Mouse (Mus musculus) hindbrain, postnatal 0 days (tissue): Measurements from ENCODE around the gene Zbtb20. TPM values are rescaled to one million over a fixed set of nuclear protein-coding genes. Genes with fewer than 3 reads are reported as not detected.
A peak's percentile ranks its signal among the peaks of the same experiment; 100 is the strongest.

Source experiments
- ATAC-seq: fragments of 200-750 bp; cut with Nextera tagmentation; 2 replicates; pipeline ENCODE4 v1.8.0; 2017; ENCODE audit warnings: mild to moderate bottlenecking, moderate TSS enrichment, moderate library complexity
- DNase-seq: peaks from one replicate; pipeline ENCODE4 v3.0.0-alpha.2; 2015; ENCODE audit warnings: low spot score
- H3K27ac ChIP-seq: fragments of 300-500 bp; sonication (generic); 2 replicates; pipeline ENCODE4 v1.5.1; 2014; ENCODE audit warnings: mild to moderate bottlenecking
- H3K27me3 ChIP-seq: fragments of 300-500 bp; sonication (generic); 2 replicates; pipeline ENCODE4 v1.6.1; 2014; ENCODE audit warnings: low read length, mixed read lengths; ENCODE audit not compliant: insufficient read depth
- H3K36me3 ChIP-seq: fragments of 300-500 bp; sonication (generic); 2 replicates; pipeline ENCODE4 v1.6.1; 2014; ENCODE audit warnings: low read length, mixed read lengths; ENCODE audit not compliant: insufficient read depth
- H3K4me1 ChIP-seq: fragments of 300-500 bp; sonication (generic); 2 replicates; pipeline ENCODE4 v1.6.1; 2014; ENCODE audit warnings: antibody characterized with exemption, low read length, mixed read lengths; ENCODE audit not compliant: insufficient read depth
- H3K4me2 ChIP-seq: fragments of 300-500 bp; sonication (generic); 2 replicates; pipeline ENCODE4 v1.6.1; 2014; ENCODE audit warnings: low read depth, mild to moderate bottlenecking, low read length, moderate library complexity, mixed read lengths
- H3K4me3 ChIP-seq: fragments of 300-500 bp; sonication (generic); 2 replicates; pipeline ENCODE4 v1.5.1; 2014; ENCODE audit warnings: low read length
- H3K9ac ChIP-seq: fragments of 300-500 bp; sonication (generic); replicated peaks from 2 replicates; pipeline ENCODE4 v1.6.1; 2014; ENCODE audit warnings: mild to moderate bottlenecking, low read length, moderate library complexity, mixed read lengths
- H3K9me3 ChIP-seq: fragments of 300-500 bp; sonication (generic); 2 replicates; pipeline ENCODE4 v1.6.1; 2016; ENCODE audit warnings: low read length, mixed read lengths
- CTCF ChIP-seq: IDR thresholded peaks from 2 replicates; pipeline ENCODE4 v1.5.1; 2016; ENCODE audit warnings: antibody characterized with exemption, control low read depth, low read depth
- WGBS: fragments of 180-500 bp; shearing (Covaris S2); extraction: QIAGEN DNeasy Blood & Tissue Kit; methylation state at CpG from one replicate; pipeline ENCODE4 v1.1.7; 2014; 5-methylcytosine and 5-hydroxymethylcytosine counted together
- polyA plus RNA-seq: library from polyadenylated mRNA; unstranded; fragments of >200 nt; fragmentation: Nextera tagmentation; extraction: Ambion mirVana; gene quantifications from 2 replicates; pipeline ENCODE4 v1.2.1, GENCODE M21; 2015
- total RNA-seq: library from RNA; depleted of rRNA; stranded (reverse); fragments of >200 nt; gene quantifications from 2 replicates; pipeline ENCODE4 v1.2.3, GENCODE M21; 2014

Gene Zbtb20
- total and polyA plus RNA-seq, 2 experiments from 2014 or later = 35.2 to 38.0 TPM

DNA sequence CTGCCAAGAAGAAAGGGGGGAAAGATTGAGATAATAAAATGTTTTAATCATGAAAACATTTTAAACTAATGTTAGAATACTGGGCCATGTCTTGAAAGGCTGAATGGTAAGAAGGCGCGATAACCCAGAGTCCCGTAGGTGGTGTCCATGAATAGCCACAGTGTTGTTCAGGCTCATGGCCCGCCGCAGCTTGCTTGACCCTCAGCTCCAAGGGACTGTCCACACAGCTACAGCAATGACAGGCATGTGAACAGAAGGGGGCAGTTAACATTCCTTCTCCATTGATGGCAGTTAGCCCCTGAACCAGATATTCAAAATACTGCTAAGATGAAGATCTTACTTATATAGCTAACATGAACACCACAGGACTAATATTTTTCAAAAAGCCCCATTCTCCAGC is 696.5 kb downstream of the Zbtb20 start:
- H3K27ac ChIP-seq = no peak overlapping the region
- H3K9me3 ChIP-seq = no peaks in the 10 kb centered on the region
- H3K36me3 ChIP-seq = 0 out of 2 replicates have a peak, but pooled peaks cover 3% of the 10 kb centered on the region
- WGBS = 81% methylated on average over 5 of the region's 5 CpGs
- no peak for ATAC-seq
- no peak overlapping the region for H3K9ac ChIP-seq
- H3K4me2 ChIP-seq = no peak overlapping the region
- H3K4me3 ChIP-seq = no peak overlapping the region
- DNase-seq = no peak
- H3K4me1 ChIP-seq = no peaks in the 10 kb centered on the region
- no peak for TF ChIP-seq CTCF
- no peaks in the 10 kb centered on the region for H3K27me3 ChIP-seq

DNA sequence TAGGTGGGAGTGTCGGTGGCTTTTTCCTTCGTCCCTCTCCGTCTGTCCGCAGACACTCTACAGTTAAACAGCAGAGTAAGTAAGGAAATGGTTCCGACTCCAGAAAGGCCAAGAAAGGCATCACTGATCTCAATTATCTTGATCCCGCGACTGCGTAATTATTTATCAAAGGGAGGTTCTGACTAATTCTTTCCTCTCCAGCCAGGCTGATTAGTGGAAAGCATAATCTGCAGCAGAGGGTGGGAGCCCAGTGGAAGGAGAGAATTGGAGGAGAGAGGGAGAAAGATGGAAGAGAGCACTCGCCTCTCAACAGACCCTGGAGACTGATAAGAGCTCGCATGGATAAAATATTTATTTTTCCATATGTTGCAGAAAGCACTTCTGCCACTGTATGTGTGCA is 697.1 kb downstream of the Zbtb20 start:
- Histone ChIP-seq H3K4me2 (peak overlapping the region; percentile 33; the same call in 1 of the 2 replicates), H3K9me3 (no peaks in the 10 kb centered on the region), H3K9ac (no peak overlapping the region), H3K36me3 (0 out of 2 replicates have a peak, but pooled peaks cover 3% of the 10 kb centered on the region), H3K4me1 (no peaks in the 10 kb centered on the region), H3K4me3 (no peak overlapping the region), H3K27ac (peak overlapping the region; percentile 71), H3K27me3 (no peaks in the 10 kb centered on the region)
- 53% methylated on average over 10 of the region's 10 CpGs for WGBS
- TF ChIP-seq CTCF = no peak
- no peak for ATAC-seq
- no peak for DNase-seq

DNA sequence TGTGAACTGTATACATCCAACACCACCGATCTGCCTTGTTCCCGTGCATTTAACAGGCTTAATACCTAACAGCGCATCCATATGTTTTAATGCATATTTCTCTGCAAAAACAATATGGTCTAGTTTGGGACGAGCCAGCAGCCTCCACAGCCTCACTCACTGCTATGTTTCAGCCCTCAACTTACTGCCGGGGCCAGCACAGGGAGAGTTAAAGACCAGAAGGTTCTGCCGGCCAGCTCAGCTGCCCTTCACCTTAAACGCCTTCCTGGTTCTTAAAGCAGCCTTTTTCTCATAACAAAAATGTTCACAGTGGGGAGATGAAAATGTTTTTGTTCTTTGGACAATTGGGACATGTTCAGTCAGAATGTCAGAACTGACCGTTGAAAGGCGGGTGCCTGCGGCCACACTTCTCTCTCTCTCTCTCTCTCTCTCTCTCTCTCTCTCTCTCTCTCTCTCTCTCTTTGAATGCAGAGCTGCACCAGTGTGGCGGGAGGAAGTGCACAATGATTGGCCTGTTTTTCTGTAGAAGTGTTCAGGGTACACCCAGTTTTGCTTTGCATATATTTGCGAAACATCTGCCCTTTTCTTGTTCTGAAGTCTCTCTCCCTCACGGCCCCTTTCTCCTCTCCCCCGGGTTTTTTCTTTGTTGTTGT is 697.6 kb downstream of the Zbtb20 start:
- Histone ChIP-seq H3K27me3 (no peaks in the 10 kb centered on the region), H3K9ac (no peak overlapping the region), H3K4me3 (no peak overlapping the region), H3K4me1 (no peaks in the 10 kb centered on the region), H3K36me3 (0 out of 2 replicates have a peak, but pooled peaks cover 3% of the 10 kb centered on the region), H3K27ac (peak overlapping the region; percentile 71), H3K9me3 (no peaks in the 10 kb centered on the region), H3K4me2 (peak overlapping the region; percentile 33; the same call in 1 of the 2 replicates)
- TF ChIP-seq CTCF = no peak
- 25% methylated on average over 14 of the region's 14 CpGs for WGBS
- DNase-seq (peak; percentile 50), ATAC-seq (peak; percentile 72)

DNA sequence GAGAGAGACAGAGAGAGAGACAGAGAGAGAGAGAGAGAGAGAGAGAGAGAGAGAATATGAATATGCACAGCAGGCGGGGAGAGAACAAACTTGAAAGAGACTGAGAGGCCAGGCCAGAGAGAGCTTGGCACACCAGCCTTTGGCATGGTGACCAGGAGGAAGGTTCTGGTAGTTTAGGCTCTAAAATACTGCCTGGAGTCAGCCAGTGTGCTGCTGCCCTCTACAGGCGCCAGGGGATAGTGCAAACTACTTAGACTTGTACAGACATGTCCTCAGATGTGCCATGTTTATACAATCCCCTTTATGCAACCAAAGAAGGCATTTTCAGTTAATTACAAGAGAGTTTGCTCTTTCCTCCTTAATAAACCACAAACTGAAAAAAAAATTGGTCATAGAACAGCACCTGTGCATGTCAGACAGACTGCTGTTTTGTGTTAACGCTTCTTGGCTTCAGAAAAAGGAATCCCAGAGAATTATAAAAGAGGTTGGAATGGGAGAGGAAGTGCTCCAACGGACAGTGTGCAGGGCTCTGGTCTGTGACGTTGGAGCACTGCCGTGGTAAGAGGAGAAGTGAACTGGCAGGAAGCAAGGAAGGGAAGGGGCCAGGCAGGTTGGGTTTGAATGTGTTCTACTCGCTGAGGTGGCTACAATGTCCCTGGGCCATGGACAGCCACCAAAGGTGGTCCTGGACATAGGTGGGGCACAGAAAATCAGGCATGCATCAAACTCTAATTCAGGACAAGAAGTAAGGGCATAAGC is 698.5 kb downstream of the Zbtb20 start:
- Histone ChIP-seq H3K4me2 (0 out of 2 replicates have a peak overlapping the region, but pooled peaks have one; percentile 0), H3K9ac (no peak overlapping the region), H3K27ac (peak overlapping the region; percentile 71), H3K4me3 (no peak overlapping the region), H3K27me3 (no peaks in the 10 kb centered on the region), H3K9me3 (no peaks in the 10 kb centered on the region), H3K4me1 (no peaks in the 10 kb centered on the region), H3K36me3 (0 out of 2 replicates have a peak, but pooled peaks cover 3% of the 10 kb centered on the region)
- DNase-seq (peak; percentile 97), ATAC-seq (peak; percentile 90)
- 38% methylated on average over 7 of the region's 7 CpGs for WGBS
- TF ChIP-seq CTCF = peak; percentile 94

DNA sequence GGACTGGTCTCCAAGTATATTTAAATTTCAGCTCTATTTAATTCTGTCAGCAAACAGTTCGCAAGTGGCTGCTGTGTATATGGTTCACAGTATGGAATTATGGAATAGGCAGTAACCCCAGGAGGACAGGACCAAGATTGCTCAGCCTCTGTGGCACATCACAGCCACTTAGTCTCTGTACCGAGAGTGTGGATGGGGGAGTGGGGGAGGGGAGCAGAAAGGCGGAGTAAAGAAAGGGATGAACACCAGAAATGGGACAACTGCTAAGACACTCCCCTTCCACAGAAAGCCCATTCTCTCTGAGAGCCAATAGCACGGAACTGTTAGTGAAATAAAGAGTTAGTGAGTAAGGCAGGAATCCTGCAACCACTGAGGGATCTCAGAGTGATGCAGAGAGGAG is 699.4 kb downstream of the Zbtb20 start:
- no peak for TF ChIP-seq CTCF
- H3K4me1 ChIP-seq = no peaks in the 10 kb centered on the region
- no peaks in the 10 kb centered on the region for H3K9me3 ChIP-seq
- peak overlapping the region; percentile 71; the same call in 1 of the 2 replicates for H3K27ac ChIP-seq
- no peak overlapping the region for H3K4me2 ChIP-seq
- no peaks in the 10 kb centered on the region for H3K27me3 ChIP-seq
- no peak overlapping the region for H3K4me3 ChIP-seq
- ATAC-seq (no peak), DNase-seq (no peak)
- H3K9ac ChIP-seq = no peak overlapping the region
- 44% methylated on average over 4 of the region's 4 CpGs for WGBS
- 0 out of 2 replicates have a peak, but pooled peaks cover 3% of the 10 kb centered on the region for H3K36me3 ChIP-seq

DNA sequence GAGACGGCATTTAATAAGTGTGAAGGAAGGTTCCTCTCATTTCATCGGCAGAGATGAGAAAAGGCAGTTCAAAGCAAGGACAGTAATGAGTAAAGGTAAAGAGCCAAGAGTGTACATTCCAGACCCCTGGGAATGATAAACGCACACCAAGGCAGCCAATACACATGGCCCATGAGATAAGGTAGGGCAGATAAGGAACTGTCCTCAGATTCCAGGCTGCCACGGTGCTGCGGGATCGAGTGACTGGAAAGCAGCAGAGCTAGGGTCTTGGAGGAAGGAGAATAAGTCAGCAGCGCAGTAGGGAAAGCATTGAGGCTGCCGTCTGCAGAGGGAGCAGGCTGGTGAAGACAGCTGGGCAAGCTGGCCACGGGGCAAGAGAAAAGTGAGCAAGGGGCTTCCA is 699.8 kb downstream of the Zbtb20 start:
- 0 out of 2 replicates have a peak, but pooled peaks cover 3% of the 10 kb centered on the region for H3K36me3 ChIP-seq
- no peak for DNase-seq
- no peaks in the 10 kb centered on the region for H3K9me3 ChIP-seq
- 45% methylated on average over 9 of the region's 9 CpGs for WGBS
- H3K4me2 ChIP-seq = no peak overlapping the region
- TF ChIP-seq CTCF = no peak
- H3K9ac ChIP-seq = no peak overlapping the region
- no peak overlapping the region for H3K4me3 ChIP-seq
- no peaks in the 10 kb centered on the region for H3K27me3 ChIP-seq
- no peaks in the 10 kb centered on the region for H3K4me1 ChIP-seq
- peak overlapping the region; percentile 21; the same call in 1 of the 2 replicates for H3K27ac ChIP-seq
- no peak for ATAC-seq

DNA sequence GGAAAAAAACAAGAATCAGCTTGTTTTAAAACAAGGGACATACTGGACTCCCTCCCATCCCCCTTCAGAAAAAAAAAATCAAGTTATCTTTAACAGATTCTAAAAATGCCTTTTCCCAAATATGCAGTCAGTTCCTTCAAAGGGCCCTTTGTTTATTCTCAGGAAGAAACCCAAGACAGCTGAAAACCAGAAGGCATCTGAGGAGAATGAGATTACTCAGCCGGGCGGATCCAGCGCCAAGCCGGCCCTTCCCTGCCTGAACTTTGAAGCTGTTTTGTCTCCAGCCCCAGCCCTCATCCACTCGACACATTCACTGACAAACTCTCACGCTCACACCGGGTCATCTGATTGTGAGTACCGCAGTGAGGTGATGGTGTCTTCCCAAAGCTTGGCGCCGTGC is 701.7 kb downstream of the Zbtb20 start:
- H3K4me1 ChIP-seq = no peaks in the 10 kb centered on the region
- WGBS = 11% methylated on average over 10 of the region's 10 CpGs
- H3K36me3 ChIP-seq = no peaks in the 10 kb centered on the region
- peak overlapping the region; percentile 69; the same call in 1 of the 2 replicates for H3K27ac ChIP-seq
- H3K9ac ChIP-seq = no peak overlapping the region
- H3K9me3 ChIP-seq = no peaks in the 10 kb centered on the region
- no peak for TF ChIP-seq CTCF
- DNase-seq = peak; percentile 56
- H3K4me3 ChIP-seq = no peak overlapping the region
- no peaks in the 10 kb centered on the region for H3K27me3 ChIP-seq
- ATAC-seq = no peak; the same call in 1 of the 2 replicates
- H3K4me2 ChIP-seq = no peak overlapping the region
